Mouse (Mus musculus): Measurements from ENCODE around the gene Zfp13. TPM values are rescaled to one million over a fixed set of nuclear protein-coding genes. Genes with fewer than 3 reads are reported as not detected.
A peak's percentile ranks its signal among the peaks of the same experiment; 100 is the strongest.

Zfp13 gene
- polyA plus RNA-seq, 1 experiment from 2014 or later, result 12.9 TPM

- peak overlapping the region; percentile 77 for H3K9ac ChIP-seq (ENCODE audit: low read length)
- under 1% methylated on average over 42 of the region's 42 CpGs for WGBS
- peaks cover 25% of the 10 kb centered on the region for H3K4me1 ChIP-seq (replicated peaks; ENCODE audit: control insufficient read depth, insufficient read depth, low read length)
- H3K27ac ChIP-seq (ENCODE audit: low read length), result peak overlapping the region; percentile 87
- H3K27me3 ChIP-seq (ENCODE audit: control insufficient read depth, insufficient read depth, low read depth, low read length), result no peaks in the 10 kb centered on the region
- peak; percentile 54 for ATAC-seq (ENCODE audit: low read depth)
- H3K4me2 ChIP-seq (ENCODE audit: low read depth, low read length), result peak overlapping the region; percentile 53
- no peaks in the 10 kb centered on the region for H3K9me3 ChIP-seq (ENCODE audit: control insufficient read depth, low read length)
- peak overlapping the region; percentile 85 for H3K4me3 ChIP-seq (ENCODE audit: low read length)
- H3K36me3 ChIP-seq (ENCODE audit: control insufficient read depth, insufficient read depth, low read length), result no peaks in the 10 kb centered on the region
Observed at GRCm38 (mm10) chr17:23546702-23547505, 52.4 kb downstream of the Zfp13 start.

- no peaks in the 10 kb centered on the region for H3K27me3 ChIP-seq (ENCODE audit: control insufficient read depth, insufficient read depth, low read depth, low read length)
- no peaks in the 10 kb centered on the region for H3K9me3 ChIP-seq (ENCODE audit: control insufficient read depth, low read length)
- WGBS, result 3% methylated on average over 20 of the region's 20 CpGs
- peak overlapping the region; percentile 53 for H3K4me2 ChIP-seq (ENCODE audit: low read depth, low read length)
- peak overlapping the region; percentile 77 for H3K9ac ChIP-seq (ENCODE audit: low read length)
- peak overlapping the region; percentile 85 for H3K4me3 ChIP-seq (ENCODE audit: low read length)
- peak overlapping the region; percentile 87 for H3K27ac ChIP-seq (ENCODE audit: low read length)
- no peaks in the 10 kb centered on the region for H3K36me3 ChIP-seq (ENCODE audit: control insufficient read depth, insufficient read depth, low read length)
- H3K4me1 ChIP-seq (replicated peaks; ENCODE audit: control insufficient read depth, insufficient read depth, low read length), result peaks cover 23% of the 10 kb centered on the region
- peak; percentile 39 for ATAC-seq (ENCODE audit: low read depth)
Observed at GRCm38 (mm10) chr17:23546333-23546701, 53.0 kb downstream of the Zfp13 start.

- no peak overlapping the region for H3K9ac ChIP-seq (ENCODE audit: low read length)
- ATAC-seq (ENCODE audit: low read depth), result no peak
- no peaks in the 10 kb centered on the region for H3K9me3 ChIP-seq (ENCODE audit: control insufficient read depth, low read length)
- 10% methylated on average over 6 of the region's 6 CpGs for WGBS
- peaks cover 19% of the 10 kb centered on the region for H3K4me1 ChIP-seq (replicated peaks; ENCODE audit: control insufficient read depth, insufficient read depth, low read length)
- no peaks in the 10 kb centered on the region for H3K27me3 ChIP-seq (ENCODE audit: control insufficient read depth, insufficient read depth, low read depth, low read length)
- H3K4me2 ChIP-seq (ENCODE audit: low read depth, low read length), result peak overlapping the region; percentile 53
- no peak overlapping the region for H3K27ac ChIP-seq (ENCODE audit: low read length)
- peak overlapping the region; percentile 85 for H3K4me3 ChIP-seq (ENCODE audit: low read length)
- no peaks in the 10 kb centered on the region for H3K36me3 ChIP-seq (ENCODE audit: control insufficient read depth, insufficient read depth, low read length)
Observed at GRCm38 (mm10) chr17:23545841-23546240, 53.4 kb downstream of the Zfp13 start.

- Histone ChIP-seq H3K27me3 (ENCODE audit: control insufficient read depth, insufficient read depth, low read depth, low read length) (no peaks in the 10 kb centered on the region), H3K9me3 (ENCODE audit: control insufficient read depth, low read length) (no peaks in the 10 kb centered on the region), H3K4me3 (ENCODE audit: low read length) (no peak overlapping the region), H3K9ac (ENCODE audit: low read length) (no peak overlapping the region), H3K4me1 (replicated peaks; ENCODE audit: control insufficient read depth, insufficient read depth, low read length) (peaks cover 19% of the 10 kb centered on the region), H3K4me2 (ENCODE audit: low read depth, low read length) (no peak overlapping the region), H3K27ac (ENCODE audit: low read length) (no peak overlapping the region), H3K36me3 (ENCODE audit: control insufficient read depth, insufficient read depth, low read length) (no peaks in the 10 kb centered on the region)
- ATAC-seq (ENCODE audit: low read depth), result no peak
- 77% methylated on average over 1 of the region's 1 CpGs for WGBS
Observed at GRCm38 (mm10) chr17:23544766-23545165, 54.5 kb downstream of the Zfp13 start.

GRCm38 (mm10) chr17:23543983-23544382, 55.3 kb downstream of the Zfp13 start:
- peaks cover 18% of the 10 kb centered on the region for H3K4me1 ChIP-seq (replicated peaks; ENCODE audit: control insufficient read depth, insufficient read depth, low read length)
- H3K9me3 ChIP-seq (ENCODE audit: control insufficient read depth, low read length), result no peaks in the 10 kb centered on the region
- H3K36me3 ChIP-seq (ENCODE audit: control insufficient read depth, insufficient read depth, low read length), result no peaks in the 10 kb centered on the region
- 63% methylated on average over 4 of the region's 4 CpGs for WGBS
- H3K27ac ChIP-seq (ENCODE audit: low read length), result no peak overlapping the region; the same call in 1 of the 2 replicates
- ATAC-seq (ENCODE audit: low read depth), result no peak
- no peak overlapping the region for H3K4me3 ChIP-seq (ENCODE audit: low read length)
- no peak overlapping the region for H3K4me2 ChIP-seq (ENCODE audit: low read depth, low read length)
- peaks cover 5% of the 10 kb centered on the region for H3K27me3 ChIP-seq (ENCODE audit: control insufficient read depth, insufficient read depth, low read depth, low read length)
- no peak overlapping the region for H3K9ac ChIP-seq (ENCODE audit: low read length)

GRCm38 (mm10) chr17:23543325-23543724, 56.0 kb downstream of the Zfp13 start:
- Histone ChIP-seq H3K4me1 (replicated peaks; ENCODE audit: control insufficient read depth, insufficient read depth, low read length) (peaks cover 16% of the 10 kb centered on the region), H3K27me3 (ENCODE audit: control insufficient read depth, insufficient read depth, low read depth, low read length) (peaks cover 6% of the 10 kb centered on the region), H3K9me3 (ENCODE audit: control insufficient read depth, low read length) (no peaks in the 10 kb centered on the region), H3K4me3 (ENCODE audit: low read length) (peak overlapping the region; percentile 20), H3K9ac (ENCODE audit: low read length) (peak overlapping the region; percentile 41; the same call in 1 of the 2 replicates), H3K27ac (ENCODE audit: low read length) (peak overlapping the region; percentile 63), H3K4me2 (ENCODE audit: low read depth, low read length) (peak overlapping the region; percentile 39), H3K36me3 (ENCODE audit: control insufficient read depth, insufficient read depth, low read length) (no peaks in the 10 kb centered on the region)
- 27% methylated on average over 5 of the region's 5 CpGs for WGBS
- peak; percentile 39; the same call in 1 of the 2 replicates for ATAC-seq (ENCODE audit: low read depth)

- no peaks in the 10 kb centered on the region for H3K36me3 ChIP-seq (ENCODE audit: control insufficient read depth, insufficient read depth, low read length)
- H3K4me1 ChIP-seq (replicated peaks; ENCODE audit: control insufficient read depth, insufficient read depth, low read length), result peaks cover 18% of the 10 kb centered on the region
- 0 out of 2 replicates have a peak overlapping the region, but pooled peaks have one; percentile 22 for H3K4me2 ChIP-seq (ENCODE audit: low read depth, low read length)
- 41% methylated on average over 4 of the region's 4 CpGs for WGBS
- ATAC-seq (ENCODE audit: low read depth), result no peak
- H3K9ac ChIP-seq (ENCODE audit: low read length), result 0 out of 2 replicates have a peak overlapping the region, but pooled peaks have one; percentile 3
- H3K27ac ChIP-seq (ENCODE audit: low read length), result no peak overlapping the region
- H3K9me3 ChIP-seq (ENCODE audit: control insufficient read depth, low read length), result no peaks in the 10 kb centered on the region
- no peak overlapping the region for H3K4me3 ChIP-seq (ENCODE audit: low read length)
- peaks cover 9% of the 10 kb centered on the region for H3K27me3 ChIP-seq (ENCODE audit: control insufficient read depth, insufficient read depth, low read depth, low read length)
Observed at GRCm38 (mm10) chr17:23542835-23543234, 56.5 kb downstream of the Zfp13 start.

GRCm38 (mm10) chr17:23542004-23542720, 57.1 kb downstream of the Zfp13 start:
- ATAC-seq (ENCODE audit: low read depth), result no peak
- Histone ChIP-seq H3K27me3 (ENCODE audit: control insufficient read depth, insufficient read depth, low read depth, low read length) (peaks cover 13% of the 10 kb centered on the region), H3K27ac (ENCODE audit: low read length) (no peak overlapping the region), H3K36me3 (ENCODE audit: control insufficient read depth, insufficient read depth, low read length) (no peaks in the 10 kb centered on the region), H3K4me3 (ENCODE audit: low read length) (peak overlapping the region; percentile 9; the same call in 1 of the 2 replicates), H3K9me3 (ENCODE audit: control insufficient read depth, low read length) (no peaks in the 10 kb centered on the region), H3K4me2 (ENCODE audit: low read depth, low read length) (peak overlapping the region; percentile 34), H3K9ac (ENCODE audit: low read length) (0 out of 2 replicates have a peak overlapping the region, but pooled peaks have one; percentile 33), H3K4me1 (replicated peaks; ENCODE audit: control insufficient read depth, insufficient read depth, low read length) (peaks cover 22% of the 10 kb centered on the region)
- WGBS, result 25% methylated on average over 12 of the region's 12 CpGs

Data from lung, embryonic 16.5 days (tissue).